Mouse (Mus musculus): ENCODE measurements around the gene D1Pas1. TPM values are rescaled to one million over a fixed set of nuclear protein-coding genes. Genes with fewer than 3 reads are reported as not detected.

D1Pas1 gene
- total RNA-seq (2014; fragmentation: Nextera tagmentation): not detected in 2 replicates
- total RNA-seq (2017): not detected in 2 replicates

GRCm38 (mm10) chr1:186967201-186967812 lies at the start of gene D1Pas1:
D1Pas1 (plus strand) TSS chr1:186967416.
- ATAC-seq (replicated peaks; ENCODE audit: low FRiP score, low TSS enrichment, poor library complexity, severe bottlenecking): no peak

- no peak for ATAC-seq (replicated peaks; ENCODE audit: low FRiP score, low TSS enrichment, poor library complexity, severe bottlenecking)
These were observed 44.5 kb upstream of the D1Pas1 start for GRCm38 (mm10) chr1:186922489-186923370.

GRCm38 (mm10) chr1:186924027-186924426 lies 43.2 kb upstream of the D1Pas1 start:
- ATAC-seq (replicated peaks; ENCODE audit: low FRiP score, low TSS enrichment, poor library complexity, severe bottlenecking): no peak

GRCm38 (mm10) chr1:186925411-186925810 lies 41.8 kb upstream of the D1Pas1 start:
- no peak for ATAC-seq (replicated peaks; ENCODE audit: low FRiP score, low TSS enrichment, poor library complexity, severe bottlenecking)

GRCm38 (mm10) chr1:186926316-186926949 lies 40.8 kb upstream of the D1Pas1 start:
- no peak for ATAC-seq (replicated peaks; ENCODE audit: low FRiP score, low TSS enrichment, poor library complexity, severe bottlenecking)

- ATAC-seq (replicated peaks; ENCODE audit: low FRiP score, low TSS enrichment, poor library complexity, severe bottlenecking): no peak
These were observed 40.3 kb upstream of the D1Pas1 start for GRCm38 (mm10) chr1:186926950-186927316.

GRCm38 (mm10) chr1:186927494-186927893 lies 39.7 kb upstream of the D1Pas1 start:
- ATAC-seq (replicated peaks; ENCODE audit: low FRiP score, low TSS enrichment, poor library complexity, severe bottlenecking): no peak

GRCm38 (mm10) chr1:186930160-186930887 lies 36.9 kb upstream of the D1Pas1 start:
- ATAC-seq (replicated peaks; ENCODE audit: low FRiP score, low TSS enrichment, poor library complexity, severe bottlenecking): no peak

GRCm38 (mm10) chr1:186930888-186931233 lies 36.4 kb upstream of the D1Pas1 start:
- no peak for ATAC-seq (replicated peaks; ENCODE audit: low FRiP score, low TSS enrichment, poor library complexity, severe bottlenecking)

- no peak for ATAC-seq (replicated peaks; ENCODE audit: low FRiP score, low TSS enrichment, poor library complexity, severe bottlenecking)
These were observed 33.0 kb upstream of the D1Pas1 start for GRCm38 (mm10) chr1:186934205-186934604.

- no peak for ATAC-seq (replicated peaks; ENCODE audit: low FRiP score, low TSS enrichment, poor library complexity, severe bottlenecking)
These were observed 14.8 kb upstream of the D1Pas1 start for GRCm38 (mm10) chr1:186952381-186952780.

GRCm38 (mm10) chr1:186954591-186954990 lies 12.6 kb upstream of the D1Pas1 start:
- ATAC-seq (replicated peaks; ENCODE audit: low FRiP score, low TSS enrichment, poor library complexity, severe bottlenecking): no peak

- ATAC-seq (replicated peaks; ENCODE audit: low FRiP score, low TSS enrichment, poor library complexity, severe bottlenecking): no peak
These were observed 7.8 kb upstream of the D1Pas1 start for GRCm38 (mm10) chr1:186959380-186959779.

- ATAC-seq (replicated peaks; ENCODE audit: low FRiP score, low TSS enrichment, poor library complexity, severe bottlenecking): no peak
These were observed 2.9 kb upstream of the D1Pas1 start for GRCm38 (mm10) chr1:186964143-186964875.

GRCm38 (mm10) chr1:186967926-186968325 lies 710 bp downstream of the D1Pas1 start:
- ATAC-seq (replicated peaks; ENCODE audit: low FRiP score, low TSS enrichment, poor library complexity, severe bottlenecking): no peak

- ATAC-seq (replicated peaks; ENCODE audit: low FRiP score, low TSS enrichment, poor library complexity, severe bottlenecking): no peak
These were observed 9.8 kb downstream of the D1Pas1 start for GRCm38 (mm10) chr1:186976937-186977540.

GRCm38 (mm10) chr1:186977801-186978200 lies 10.6 kb downstream of the D1Pas1 start:
- ATAC-seq (replicated peaks; ENCODE audit: low FRiP score, low TSS enrichment, poor library complexity, severe bottlenecking): no peak

GRCm38 (mm10) chr1:186979465-186979864 lies 12.2 kb downstream of the D1Pas1 start:
- no peak for ATAC-seq (replicated peaks; ENCODE audit: low FRiP score, low TSS enrichment, poor library complexity, severe bottlenecking)

GRCm38 (mm10) chr1:186980503-186980902 lies 13.3 kb downstream of the D1Pas1 start:
- no peak for ATAC-seq (replicated peaks; ENCODE audit: low FRiP score, low TSS enrichment, poor library complexity, severe bottlenecking)

Measured in megakaryocyte-erythroid progenitor cell, adult 5-6 weeks (primary cell).